Mouse (Mus musculus) heart, postnatal 0 days (tissue): ENCODE measurements around the gene Olfr96.

ENCODE experiments used
- CTCF ChIP-seq: IDR thresholded peaks from 2 replicates; pipeline ENCODE4 v1.5.1; 2016; ENCODE audit warnings: antibody characterized with exemption, control low read depth, low read depth
- EP300 ChIP-seq: IDR thresholded peaks from 2 replicates; pipeline ENCODE4 v1.6.1; 2016; ENCODE audit warnings: antibody characterized with exemption, low read depth

GRCm38 (mm10) chr17:37270058-37270701, 50.2 kb downstream of the Olfr96 start, which contains the start of gene H2-M3:
- no peak for TF ChIP-seq CTCF
- TF ChIP-seq EP300: no peak
